Mouse (Mus musculus): ENCODE measurements around the gene Trim2. TPM values are rescaled to one million over a fixed set of nuclear protein-coding genes. Genes with fewer than 3 reads are reported as not detected.

Gene Trim2
- total RNA-seq, 1 experiment from 2014 or later, result not detected

GRCm38 (mm10) chr3:84324967-84325441, 18.3 kb upstream of the Trim2 start:
- ATAC-seq (replicated peaks; ENCODE audit: insufficient number of reproducible peaks, low FRiP score, low TSS enrichment, poor library complexity, severe bottlenecking), result no peak

GRCm38 (mm10) chr3:84324478-84324877, 17.8 kb upstream of the Trim2 start:
- ATAC-seq (replicated peaks; ENCODE audit: insufficient number of reproducible peaks, low FRiP score, low TSS enrichment, poor library complexity, severe bottlenecking), result no peak

GRCm38 (mm10) chr3:84324000-84324399, 17.3 kb upstream of the Trim2 start:
- ATAC-seq (replicated peaks; ENCODE audit: insufficient number of reproducible peaks, low FRiP score, low TSS enrichment, poor library complexity, severe bottlenecking), result no peak

- ATAC-seq (replicated peaks; ENCODE audit: insufficient number of reproducible peaks, low FRiP score, low TSS enrichment, poor library complexity, severe bottlenecking), result no peak
Observed at GRCm38 (mm10) chr3:84319504-84319903, 12.8 kb upstream of the Trim2 start.

- ATAC-seq (replicated peaks; ENCODE audit: insufficient number of reproducible peaks, low FRiP score, low TSS enrichment, poor library complexity, severe bottlenecking), result no peak
Observed at GRCm38 (mm10) chr3:84318865-84319264, 12.2 kb upstream of the Trim2 start.

GRCm38 (mm10) chr3:84314651-84315191, 8.0 kb upstream of the Trim2 start:
- peak; percentile 54; the same call in 1 of the 2 replicates for ATAC-seq (replicated peaks; ENCODE audit: insufficient number of reproducible peaks, low FRiP score, low TSS enrichment, poor library complexity, severe bottlenecking)

- ATAC-seq (replicated peaks; ENCODE audit: insufficient number of reproducible peaks, low FRiP score, low TSS enrichment, poor library complexity, severe bottlenecking), result no peak
Observed at GRCm38 (mm10) chr3:84313801-84314541, 7.3 kb upstream of the Trim2 start.

- peak; percentile 78; the same call in 1 of the 2 replicates for ATAC-seq (replicated peaks; ENCODE audit: insufficient number of reproducible peaks, low FRiP score, low TSS enrichment, poor library complexity, severe bottlenecking)
Observed at GRCm38 (mm10) chr3:84313003-84313800, 6.5 kb upstream of the Trim2 start.

- no peak for ATAC-seq (replicated peaks; ENCODE audit: insufficient number of reproducible peaks, low FRiP score, low TSS enrichment, poor library complexity, severe bottlenecking)
Observed at GRCm38 (mm10) chr3:84312326-84312725, 5.6 kb upstream of the Trim2 start.

GRCm38 (mm10) chr3:84307516-84307915, 839 bp upstream of the Trim2 start:
- ATAC-seq (replicated peaks; ENCODE audit: insufficient number of reproducible peaks, low FRiP score, low TSS enrichment, poor library complexity, severe bottlenecking), result no peak

- no peak for ATAC-seq (replicated peaks; ENCODE audit: insufficient number of reproducible peaks, low FRiP score, low TSS enrichment, poor library complexity, severe bottlenecking)
Observed at GRCm38 (mm10) chr3:84305722-84306510, 761 bp downstream of the Trim2 start.

- ATAC-seq (replicated peaks; ENCODE audit: insufficient number of reproducible peaks, low FRiP score, low TSS enrichment, poor library complexity, severe bottlenecking), result 0 out of 2 replicates have a peak, but pooled peaks have one; percentile 27
Observed at GRCm38 (mm10) chr3:84305010-84305692, 1.5 kb downstream of the Trim2 start.

GRCm38 (mm10) chr3:84304339-84305009, 2.2 kb downstream of the Trim2 start:
- no peak for ATAC-seq (replicated peaks; ENCODE audit: insufficient number of reproducible peaks, low FRiP score, low TSS enrichment, poor library complexity, severe bottlenecking)

- ATAC-seq (replicated peaks; ENCODE audit: insufficient number of reproducible peaks, low FRiP score, low TSS enrichment, poor library complexity, severe bottlenecking), result no peak
Observed at GRCm38 (mm10) chr3:84303395-84303949, 3.2 kb downstream of the Trim2 start.

- ATAC-seq (replicated peaks; ENCODE audit: insufficient number of reproducible peaks, low FRiP score, low TSS enrichment, poor library complexity, severe bottlenecking), result no peak
Observed at GRCm38 (mm10) chr3:84302273-84302672, 4.4 kb downstream of the Trim2 start.

GRCm38 (mm10) chr3:84301674-84302073, 5.0 kb downstream of the Trim2 start:
- no peak for ATAC-seq (replicated peaks; ENCODE audit: insufficient number of reproducible peaks, low FRiP score, low TSS enrichment, poor library complexity, severe bottlenecking)

GRCm38 (mm10) chr3:84298186-84298585, 8.5 kb downstream of the Trim2 start:
- no peak for ATAC-seq (replicated peaks; ENCODE audit: insufficient number of reproducible peaks, low FRiP score, low TSS enrichment, poor library complexity, severe bottlenecking)
